Mouse (Mus musculus): Measurements from ENCODE around the gene Gmeb2. TPM values are rescaled to one million over a fixed set of nuclear protein-coding genes. Genes with fewer than 3 reads are reported as not detected.

Gmeb2 gene
- total RNA-seq, 2 experiments from 2014 or later = 9.4 to 21.3 TPM

- ATAC-seq (replicated peaks; ENCODE audit: low FRiP score, low TSS enrichment, poor library complexity, severe bottlenecking) = no peak
Measured at GRCm38 (mm10) chr2:181277866-181278265, 10.0 kb downstream of the Gmeb2 start.

GRCm38 (mm10) chr2:181276766-181277165, 11.1 kb downstream of the Gmeb2 start:
- peak; percentile 61 for ATAC-seq (replicated peaks; ENCODE audit: low FRiP score, low TSS enrichment, poor library complexity, severe bottlenecking)

- no peak for ATAC-seq (replicated peaks; ENCODE audit: low FRiP score, low TSS enrichment, poor library complexity, severe bottlenecking)
Measured at GRCm38 (mm10) chr2:181274639-181275038, 13.2 kb downstream of the Gmeb2 start.

GRCm38 (mm10) chr2:181273829-181274228, 14.0 kb downstream of the Gmeb2 start:
- no peak for ATAC-seq (replicated peaks; ENCODE audit: low FRiP score, low TSS enrichment, poor library complexity, severe bottlenecking)

- ATAC-seq (replicated peaks; ENCODE audit: low FRiP score, low TSS enrichment, poor library complexity, severe bottlenecking) = no peak
Measured at GRCm38 (mm10) chr2:181272092-181272491, 15.7 kb downstream of the Gmeb2 start.

- no peak for ATAC-seq (replicated peaks; ENCODE audit: low FRiP score, low TSS enrichment, poor library complexity, severe bottlenecking)
Measured at GRCm38 (mm10) chr2:181266839-181267238, 21.0 kb downstream of the Gmeb2 start.

GRCm38 (mm10) chr2:181253248-181253647, 34.6 kb downstream of the Gmeb2 start:
- ATAC-seq (replicated peaks; ENCODE audit: low FRiP score, low TSS enrichment, poor library complexity, severe bottlenecking) = no peak

- no peak for ATAC-seq (replicated peaks; ENCODE audit: low FRiP score, low TSS enrichment, poor library complexity, severe bottlenecking)
Measured at GRCm38 (mm10) chr2:181251841-181252240, 36.0 kb downstream of the Gmeb2 start.

GRCm38 (mm10) chr2:181249217-181249616, 38.6 kb downstream of the Gmeb2 start:
- ATAC-seq (replicated peaks; ENCODE audit: low FRiP score, low TSS enrichment, poor library complexity, severe bottlenecking) = no peak

GRCm38 (mm10) chr2:181245031-181245430, 42.8 kb downstream of the Gmeb2 start:
- ATAC-seq (replicated peaks; ENCODE audit: low FRiP score, low TSS enrichment, poor library complexity, severe bottlenecking) = no peak

GRCm38 (mm10) chr2:181243706-181244394, 44.0 kb downstream of the Gmeb2 start:
- peak; percentile 72 for ATAC-seq (replicated peaks; ENCODE audit: low FRiP score, low TSS enrichment, poor library complexity, severe bottlenecking)

- ATAC-seq (replicated peaks; ENCODE audit: low FRiP score, low TSS enrichment, poor library complexity, severe bottlenecking) = no peak
Measured at GRCm38 (mm10) chr2:181242314-181242665, 45.5 kb downstream of the Gmeb2 start.

GRCm38 (mm10) chr2:181241602-181242313, 46.1 kb downstream of the Gmeb2 start, which contains the start of gene Helz2:
Gene Helz2 (minus strand): TSS chr2:181242027.
- ATAC-seq (replicated peaks; ENCODE audit: low FRiP score, low TSS enrichment, poor library complexity, severe bottlenecking) = peak; percentile 80

- ATAC-seq (replicated peaks; ENCODE audit: low FRiP score, low TSS enrichment, poor library complexity, severe bottlenecking) = no peak
Measured at GRCm38 (mm10) chr2:181240806-181241440, 46.9 kb downstream of the Gmeb2 start.

- no peak for ATAC-seq (replicated peaks; ENCODE audit: low FRiP score, low TSS enrichment, poor library complexity, severe bottlenecking)
Measured at GRCm38 (mm10) chr2:181239261-181239660, 48.6 kb downstream of the Gmeb2 start.

- ATAC-seq (replicated peaks; ENCODE audit: low FRiP score, low TSS enrichment, poor library complexity, severe bottlenecking) = no peak
Measured at GRCm38 (mm10) chr2:181238861-181239260, 49.0 kb downstream of the Gmeb2 start.

GRCm38 (mm10) chr2:181238091-181238610, 49.7 kb downstream of the Gmeb2 start:
- ATAC-seq (replicated peaks; ENCODE audit: low FRiP score, low TSS enrichment, poor library complexity, severe bottlenecking) = no peak

GRCm38 (mm10) chr2:181237251-181238014, 50.4 kb downstream of the Gmeb2 start:
- ATAC-seq (replicated peaks; ENCODE audit: low FRiP score, low TSS enrichment, poor library complexity, severe bottlenecking) = no peak

- no peak for ATAC-seq (replicated peaks; ENCODE audit: low FRiP score, low TSS enrichment, poor library complexity, severe bottlenecking)
Measured at GRCm38 (mm10) chr2:181235681-181236566, 51.9 kb downstream of the Gmeb2 start.
